Mouse (Mus musculus): ENCODE measurements around the gene Mcrip2.
A peak's percentile ranks its signal among the peaks of the same experiment; 100 is the strongest.

The Mcrip2 gene

DNA sequence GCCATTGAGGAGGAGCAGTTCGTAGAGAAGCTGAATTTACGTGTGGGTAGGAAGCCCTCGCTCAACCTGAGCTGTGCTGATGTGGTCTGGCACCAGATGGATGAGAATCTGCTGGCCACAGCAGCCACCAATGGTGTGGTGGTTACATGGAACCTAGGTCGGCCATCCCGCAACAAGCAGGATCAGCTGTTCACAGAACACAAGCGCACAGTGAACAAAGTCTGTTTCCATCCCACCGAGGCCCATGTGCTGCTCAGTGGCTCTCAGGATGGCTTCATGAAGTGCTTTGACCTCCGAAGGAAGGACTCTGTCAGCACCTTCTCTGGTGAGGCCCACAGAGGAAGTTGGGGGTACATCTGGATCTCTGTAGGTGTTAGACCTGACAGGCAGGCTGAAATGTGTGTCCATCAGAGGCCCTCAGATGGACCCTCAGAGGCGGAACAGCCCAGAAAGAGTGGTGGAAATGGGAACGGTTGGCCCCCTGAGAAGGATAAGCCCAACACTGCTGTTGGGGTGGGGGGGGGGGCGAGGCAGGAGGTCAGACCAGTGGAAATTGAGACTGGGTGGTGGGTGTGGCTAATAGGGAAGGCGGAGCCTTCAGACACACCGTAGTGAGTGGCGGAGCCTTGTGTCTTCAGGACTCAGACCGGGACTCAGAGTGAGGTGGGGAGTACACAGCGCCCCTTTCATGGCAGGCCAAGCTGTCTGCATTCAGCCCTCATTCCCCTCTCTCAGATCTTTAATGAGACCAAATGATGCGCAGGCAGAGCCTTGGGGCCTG, 44.0 kb downstream of the Mcrip2 start:
- DNase-seq (ENCODE audit: inconsistent age in 2 of 2, low spot score in 1 of 2), result no peak

DNA sequence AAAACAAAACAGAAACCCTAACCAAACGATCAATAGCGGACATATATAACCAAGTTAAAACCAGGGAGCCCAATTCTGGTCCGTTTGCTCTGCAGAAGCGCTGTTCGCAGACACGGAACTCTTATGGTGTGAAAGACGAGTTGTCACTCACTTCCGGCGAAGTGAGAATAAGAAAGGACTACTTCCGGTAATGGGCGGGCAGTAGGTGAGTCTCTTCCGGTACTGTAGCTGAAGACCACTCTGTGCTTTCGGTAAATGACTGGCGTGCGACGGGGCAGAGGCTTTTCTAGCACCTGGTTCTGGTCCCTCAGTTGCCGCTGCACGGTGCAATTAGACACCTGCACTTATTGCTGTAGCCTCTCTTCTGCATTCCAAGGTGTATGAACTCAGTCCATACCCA, 45.1 kb downstream of the Mcrip2 start, which contains the start of gene Wdr24:
Gene Wdr24 (plus strand): TSS at position 176 of the 400 bp plus-strand sequence.
- peak; percentile 82 to 94 for DNase-seq (ENCODE audit: inconsistent age in 2 of 2, low spot score in 1 of 2)

DNA sequence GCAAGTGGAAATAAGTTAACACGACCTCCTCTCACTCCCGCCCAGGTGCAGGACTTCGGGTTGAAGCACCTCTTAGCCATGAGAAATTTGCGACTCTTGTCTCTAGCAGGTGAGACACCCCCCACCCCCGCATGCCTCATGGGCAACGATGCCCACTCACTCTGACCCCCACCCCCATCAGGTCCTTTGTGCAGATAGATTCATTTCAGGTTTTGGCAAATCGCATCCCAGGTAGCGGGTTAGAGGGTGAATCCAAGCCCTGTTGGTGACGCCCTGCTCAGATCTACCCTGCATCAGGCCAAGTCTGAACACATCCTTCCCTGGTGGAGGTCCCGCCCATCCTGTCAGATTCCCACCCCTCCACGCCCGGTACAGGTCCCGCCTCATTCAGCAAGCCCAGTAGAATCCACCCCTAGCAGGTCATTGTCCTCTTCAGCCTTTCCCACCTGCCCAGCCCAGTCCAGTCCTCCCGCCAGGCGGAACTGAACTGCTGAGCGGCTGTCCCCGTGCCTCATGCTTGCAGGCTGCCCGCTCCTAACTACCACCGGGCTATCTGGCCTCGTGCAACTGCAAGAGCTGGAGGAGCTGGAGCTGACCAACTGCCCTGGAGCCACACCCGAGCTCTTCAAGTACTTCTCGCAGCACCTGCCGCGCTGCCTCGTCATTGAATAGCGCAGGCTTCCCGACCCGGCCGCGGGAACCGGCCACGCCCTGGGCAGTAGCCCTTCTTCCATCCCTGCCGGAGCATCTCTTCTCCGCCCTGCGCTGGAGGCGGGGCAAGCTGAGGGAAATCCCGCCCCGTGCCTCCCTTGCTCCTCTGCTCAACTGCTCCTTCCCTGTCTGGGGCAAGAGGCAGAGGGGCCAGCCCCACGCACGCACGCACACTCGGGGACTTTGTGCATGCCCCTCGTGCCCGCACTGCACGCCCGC, 49.4 kb downstream of the Mcrip2 start:
- DNase-seq (ENCODE audit: inconsistent age in 2 of 2, low spot score in 1 of 2), result no peak

DNA sequence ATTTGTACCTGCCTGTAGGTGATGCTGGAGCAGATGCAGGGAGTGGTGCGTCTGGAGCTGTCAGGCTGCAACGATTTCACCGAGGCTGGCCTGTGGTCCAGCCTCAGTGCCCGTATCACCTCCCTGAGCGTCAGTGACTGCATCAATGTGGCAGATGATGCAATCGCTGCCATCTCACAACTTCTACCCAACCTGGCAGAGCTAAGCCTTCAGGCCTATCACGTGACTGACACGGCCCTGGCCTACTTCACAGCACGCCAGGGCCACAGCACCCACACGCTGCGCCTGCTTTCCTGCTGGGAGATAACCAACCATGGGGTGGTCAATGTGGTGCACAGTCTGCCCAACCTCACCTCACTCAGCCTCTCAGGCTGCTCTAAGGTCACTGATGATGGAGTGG, 50.9 kb downstream of the Mcrip2 start:
- DNase-seq (ENCODE audit: inconsistent age in 2 of 2, low spot score in 1 of 2), result peak; percentile 53 to 85
